Mouse (Mus musculus) right cerebral cortex, postnatal 36 days (tissue): ENCODE measurements at regions not wholly inside any gene's neighbourhood (a gene's known extent, or its start where the extent isn't known, plus 50 kb on each side); places are given as distances from the start of the nearest gene placed in this dataset.
A peak's percentile ranks its signal among the peaks of the same experiment; 100 is the strongest.

ENCODE experiments used
- DNase-seq, 2 experiments: peaks; one replicate each; pipeline ENCODE4 v3.0.0; 2022; ENCODE audit warnings: low spot score in 2 of 2, mixed read lengths in 1 of 2

GRCm38 (mm10) chr6:82860485-82860884, 79.1 kb downstream of the Sema4f start:
- no peak for DNase-seq

DNA sequence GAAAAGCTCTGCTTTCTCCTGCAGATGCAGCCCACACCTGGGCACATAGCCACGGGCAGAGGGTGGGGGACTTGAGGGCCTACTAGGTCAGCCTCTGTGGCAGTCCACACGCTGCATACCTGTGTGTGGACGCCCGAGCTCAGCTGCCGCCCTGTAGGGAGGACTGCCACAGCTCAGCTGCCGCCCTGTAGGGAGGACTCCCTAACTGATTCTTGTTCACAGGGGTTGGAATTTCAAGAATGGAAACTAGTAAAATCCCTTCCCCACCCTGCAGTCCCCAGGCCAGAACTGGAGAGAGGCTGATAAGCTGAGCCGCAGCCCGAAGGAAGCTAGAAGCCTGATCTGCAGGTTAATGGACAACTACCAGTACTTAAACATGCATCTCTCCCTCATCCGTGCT, 82.0 kb upstream of the Hk2 start:
- no peak for DNase-seq

GRCm38 (mm10) chr6:82855401-82855800, 81.1 kb upstream of the Hk2 start:
- DNase-seq, result no peak

DNA sequence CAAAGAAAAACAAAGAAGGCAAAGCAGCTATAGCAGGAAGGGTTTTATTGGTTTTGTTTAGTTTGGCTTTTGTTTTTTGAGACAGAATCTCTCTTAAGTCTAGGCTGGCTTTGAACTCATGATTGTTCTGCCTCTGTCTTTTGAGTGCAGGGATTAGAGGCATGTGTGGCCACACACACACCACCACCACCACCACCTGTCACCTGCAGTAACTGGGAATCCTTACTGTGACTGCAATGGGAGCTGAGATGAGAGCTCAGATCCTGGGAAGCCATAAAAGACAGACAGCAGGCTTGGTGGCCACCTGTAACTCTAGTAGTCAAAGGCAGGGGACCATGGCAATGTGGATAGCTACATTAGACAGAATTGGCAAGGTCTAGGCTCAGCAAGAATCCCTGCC, 80.5 kb upstream of the Hk2 start:
- no peak for DNase-seq

DNA sequence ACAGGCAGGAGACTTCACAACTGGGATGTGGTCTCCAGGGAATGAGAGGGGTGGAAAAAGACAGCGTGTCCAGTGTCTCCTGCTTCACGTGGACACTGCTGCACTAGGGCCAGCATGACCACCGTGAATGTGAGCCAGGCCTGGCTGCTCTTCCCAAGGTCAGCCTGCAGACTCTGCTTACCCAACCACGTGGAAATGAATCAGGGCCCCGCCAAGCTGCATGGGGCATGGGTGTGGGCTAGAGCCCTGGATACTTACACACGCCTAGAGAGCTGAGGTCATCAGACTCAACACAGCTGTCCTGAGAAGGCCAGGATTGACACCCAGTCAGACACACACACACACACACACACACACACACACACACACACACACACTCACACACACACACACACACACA, 80.1 kb upstream of the Hk2 start:
- no peak for DNase-seq

GRCm38 (mm10) chr6:82853076-82853475, 78.8 kb upstream of the Hk2 start:
- DNase-seq, result no peak

GRCm38 (mm10) chr6:82850556-82850955, 76.3 kb upstream of the Hk2 start:
- DNase-seq, result no peak

GRCm38 (mm10) chr6:82847598-82847997, 73.3 kb upstream of the Hk2 start:
- DNase-seq, result peak; percentile 13 to 38

GRCm38 (mm10) chr6:82846587-82847150, 72.4 kb upstream of the Hk2 start:
- DNase-seq, result no peak

DNA sequence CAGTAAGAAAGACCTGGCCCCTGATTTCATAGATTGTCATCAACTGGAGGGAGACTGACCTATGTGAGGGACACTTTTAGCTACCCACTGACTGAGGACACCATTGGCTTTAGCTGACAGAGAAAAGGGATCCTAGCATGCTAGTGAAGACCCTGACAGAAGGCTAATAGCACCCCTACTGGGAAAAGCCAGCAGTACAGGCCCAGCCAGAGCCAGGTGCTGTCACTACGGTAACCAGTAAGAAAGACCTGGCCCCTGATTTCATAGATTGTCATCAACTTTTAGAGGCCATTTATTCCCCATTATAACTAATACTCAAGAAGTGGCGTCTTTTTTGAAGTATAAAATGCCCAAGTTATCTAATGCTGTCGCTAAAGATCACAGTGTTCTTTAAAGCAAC, 70.2 kb upstream of the Hk2 start:
- DNase-seq, result no peak

DNA sequence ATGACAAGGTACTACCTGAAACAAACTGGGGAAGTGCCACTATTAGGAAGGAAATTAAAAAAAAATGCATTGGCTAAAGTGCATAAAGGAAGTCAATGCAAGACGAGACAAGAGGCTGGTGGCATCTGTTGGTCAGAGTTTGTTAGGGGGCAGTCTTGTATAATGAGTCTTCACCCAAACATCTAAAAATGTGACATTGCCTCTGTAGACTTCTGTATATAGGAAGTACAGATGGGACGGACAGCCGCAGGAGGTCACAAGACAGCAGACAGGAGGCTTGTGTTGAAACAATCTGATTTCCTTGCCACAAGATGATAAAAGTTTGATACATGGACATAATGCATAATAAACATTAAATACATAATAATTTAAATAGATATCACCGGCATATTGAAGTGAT, 69.6 kb upstream of the Hk2 start:
- DNase-seq, result no peak

DNA sequence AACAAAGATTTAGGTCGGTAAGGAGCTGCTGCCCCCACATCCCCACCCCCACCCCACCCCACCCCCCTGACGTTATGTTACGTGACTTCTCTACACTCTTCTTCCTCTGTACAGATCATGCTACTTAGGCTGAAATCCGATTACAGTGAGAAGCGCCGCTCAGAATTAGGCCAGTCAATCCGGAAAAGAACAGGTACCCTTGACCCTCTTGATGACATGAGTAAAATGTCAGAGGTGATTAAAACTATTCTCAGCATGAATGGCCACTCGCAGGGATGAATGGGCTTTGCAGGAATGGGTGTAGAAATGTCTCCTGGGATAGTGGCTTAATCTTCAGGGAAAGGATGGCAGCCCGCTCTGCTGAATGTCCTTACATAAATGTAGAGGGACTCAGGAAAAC, 63.0 kb upstream of the Hk2 start:
- DNase-seq, result no peak

- no peak for DNase-seq
These were observed 61.2 kb upstream of the Hk2 start for GRCm38 (mm10) chr6:82835222-82836064.

DNA sequence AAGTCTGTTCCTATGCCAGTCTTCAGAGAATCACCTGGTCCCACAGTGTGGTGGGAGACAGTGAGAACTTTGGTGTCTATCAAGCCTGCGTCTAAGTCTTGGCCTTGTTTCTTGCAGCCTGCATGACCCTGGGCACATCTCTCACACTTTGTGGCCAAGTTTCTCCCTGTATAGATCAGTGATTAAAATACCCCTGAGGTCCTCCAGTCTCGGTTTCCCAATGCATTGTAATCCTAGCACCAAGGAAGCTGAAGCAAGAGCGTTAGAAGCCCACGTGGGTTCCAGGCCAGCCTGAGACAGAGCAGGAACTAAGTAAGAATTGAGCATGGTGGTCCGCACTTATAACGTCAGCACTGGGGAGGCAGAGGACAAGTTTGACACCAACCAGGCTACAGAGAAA, 59.6 kb upstream of the Hk2 start:
- no peak for DNase-seq

- DNase-seq, result no peak
These were observed 57.0 kb upstream of the Hk2 start for GRCm38 (mm10) chr6:82831211-82831610.

GRCm38 (mm10) chr6:82824684-82825083, 50.4 kb upstream of the Hk2 start:
- DNase-seq, result no peak

DNA sequence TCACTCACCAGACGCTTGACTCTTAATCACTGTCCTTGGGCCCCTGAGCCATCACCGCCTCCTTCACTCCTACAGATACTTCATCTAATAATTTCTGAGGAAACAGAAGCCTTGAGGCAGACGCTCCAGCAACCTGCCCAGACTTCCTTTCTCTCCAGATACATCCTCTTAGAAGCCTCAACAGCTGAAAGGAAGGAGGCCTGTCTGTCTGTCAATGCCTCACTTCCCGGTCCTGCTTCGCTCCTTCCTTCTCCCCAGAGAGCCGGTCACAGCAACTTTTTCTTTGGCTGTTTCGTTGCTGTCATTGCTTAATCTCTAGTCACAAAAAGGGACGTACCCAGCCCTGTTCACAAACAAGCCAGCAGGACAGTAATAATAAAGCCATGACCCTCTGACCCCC, 50.0 kb upstream of the Hk2 start:
- no peak for DNase-seq
